Mouse (Mus musculus): Measurements from ENCODE around the gene Gps1. TPM values are rescaled to one million over a fixed set of nuclear protein-coding genes. Genes with fewer than 3 reads are reported as not detected.

The Gps1 gene
- polyA plus RNA-seq, 1 experiment from 2014 or later = 208 TPM

DNA sequence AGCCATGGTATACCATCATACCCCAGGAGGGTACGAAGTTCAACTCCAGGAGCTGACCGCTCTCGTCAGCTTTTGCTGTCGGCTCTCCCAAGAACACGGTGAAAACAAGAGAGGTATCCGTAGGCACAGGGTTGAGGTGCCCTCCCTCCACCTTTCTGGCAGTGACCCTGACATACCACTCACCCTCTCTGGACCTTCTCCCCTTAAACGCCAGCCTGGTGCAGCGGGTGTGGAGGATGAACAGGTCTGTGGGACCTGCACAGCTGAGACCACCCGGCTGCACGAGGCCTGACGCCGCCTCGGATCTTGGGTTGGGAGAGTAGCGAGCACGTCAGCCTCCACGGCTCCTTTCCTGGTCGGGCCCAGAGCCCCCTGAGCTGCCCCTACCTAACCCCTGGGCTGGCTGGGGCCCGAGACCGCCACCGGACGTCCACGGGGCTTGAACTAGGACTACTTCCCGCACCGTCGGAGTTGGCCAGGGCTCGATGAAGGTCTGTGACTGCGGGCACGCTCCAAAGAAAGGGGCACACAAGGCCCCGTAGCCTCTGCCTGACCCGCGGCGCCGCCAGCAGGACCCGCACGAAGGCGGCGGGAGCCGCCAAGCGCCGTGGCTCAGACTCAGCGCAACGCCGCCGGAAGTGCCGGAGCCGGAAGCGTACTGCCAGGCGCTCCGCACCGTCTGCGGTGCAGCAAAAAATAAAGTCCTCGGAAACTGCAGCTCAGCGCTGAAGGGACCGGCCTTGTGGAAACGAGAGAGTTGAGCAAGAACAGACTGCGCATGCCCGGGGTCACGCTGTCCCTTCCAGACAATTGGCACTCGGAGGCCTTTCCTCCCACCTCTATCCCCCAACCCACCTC is 11.9 kb downstream of the Gps1 start, which contains the start of gene Dus1l:
Gene Dus1l, minus strand, starts transcription at position 648 of the 858 bp plus-strand sequence.
- DNase-seq (ENCODE audit: low spot score) = peak; percentile 97
- Histone ChIP-seq H3K4me3 (peak within 1 kb of the TSS; percentile 80), H3K36me3 (peaks cover 38% of the 10 kb centered on the region), H3K4me1 (peaks cover 24% of the 10 kb centered on the region), H3K27ac (peak within 1 kb of the TSS; percentile 91), H3K27me3 (ENCODE audit: insufficient read depth, poor library complexity, severe bottlenecking) (no peaks in the 10 kb centered on the region), H3K9me3 (no peaks in the 10 kb centered on the region)
- WGBS = 2% methylated on average over 59 of the region's 59 CpGs

DNA sequence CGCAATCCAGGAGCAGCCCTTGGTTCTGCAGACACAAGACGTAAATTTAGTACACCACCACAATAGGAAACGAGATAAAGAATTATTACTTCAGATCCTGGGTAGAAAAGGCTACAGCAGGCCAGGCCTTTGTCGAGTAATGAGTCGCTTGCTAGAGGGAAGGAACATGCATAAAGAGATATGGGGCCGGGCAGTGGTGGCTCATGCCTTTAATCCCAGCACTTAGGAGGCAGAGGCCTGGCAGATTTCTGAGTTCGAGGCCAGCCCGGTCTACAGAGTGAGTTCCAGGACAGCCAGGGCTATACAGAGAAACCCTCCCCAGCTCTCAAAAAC is 12.5 kb downstream of the Gps1 start:
- 27% methylated on average over 8 of the region's 8 CpGs for WGBS
- peak overlapping the region; percentile 80 for H3K4me3 ChIP-seq
- H3K9me3 ChIP-seq = no peaks in the 10 kb centered on the region
- DNase-seq (ENCODE audit: low spot score) = no peak
- no peaks in the 10 kb centered on the region for H3K27me3 ChIP-seq (ENCODE audit: insufficient read depth, poor library complexity, severe bottlenecking)
- H3K27ac ChIP-seq = peak overlapping the region; percentile 91
- H3K36me3 ChIP-seq = peaks cover 33% of the 10 kb centered on the region
- peaks cover 24% of the 10 kb centered on the region for H3K4me1 ChIP-seq

DNA sequence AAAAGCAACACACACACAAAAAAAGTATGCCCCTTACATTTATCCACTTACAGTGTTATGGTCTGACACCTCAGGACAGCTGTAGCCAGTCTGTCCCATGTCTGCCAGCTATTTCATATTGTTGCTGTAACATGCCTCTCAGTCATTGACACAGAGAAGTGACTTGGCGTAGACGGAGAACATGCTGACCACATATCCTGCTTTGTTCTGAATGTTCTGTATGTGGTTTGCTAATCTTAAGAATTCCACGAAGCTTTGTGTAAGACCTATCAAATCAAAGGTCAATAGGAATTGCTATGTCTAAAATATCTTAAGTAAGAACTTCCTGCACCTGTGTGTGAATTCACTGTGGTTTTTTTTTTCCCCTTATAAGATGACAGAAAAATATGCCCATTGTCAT is 14.2 kb downstream of the Gps1 start:
- Histone ChIP-seq H3K27me3 (ENCODE audit: insufficient read depth, poor library complexity, severe bottlenecking) (no peaks in the 10 kb centered on the region), H3K4me1 (peaks cover 24% of the 10 kb centered on the region), H3K27ac (no peak overlapping the region), H3K9me3 (no peaks in the 10 kb centered on the region), H3K4me3 (no peak overlapping the region), H3K36me3 (peaks cover 16% of the 10 kb centered on the region)
- DNase-seq (ENCODE audit: low spot score) = no peak
- 75% methylated on average over 3 of the region's 3 CpGs for WGBS

DNA sequence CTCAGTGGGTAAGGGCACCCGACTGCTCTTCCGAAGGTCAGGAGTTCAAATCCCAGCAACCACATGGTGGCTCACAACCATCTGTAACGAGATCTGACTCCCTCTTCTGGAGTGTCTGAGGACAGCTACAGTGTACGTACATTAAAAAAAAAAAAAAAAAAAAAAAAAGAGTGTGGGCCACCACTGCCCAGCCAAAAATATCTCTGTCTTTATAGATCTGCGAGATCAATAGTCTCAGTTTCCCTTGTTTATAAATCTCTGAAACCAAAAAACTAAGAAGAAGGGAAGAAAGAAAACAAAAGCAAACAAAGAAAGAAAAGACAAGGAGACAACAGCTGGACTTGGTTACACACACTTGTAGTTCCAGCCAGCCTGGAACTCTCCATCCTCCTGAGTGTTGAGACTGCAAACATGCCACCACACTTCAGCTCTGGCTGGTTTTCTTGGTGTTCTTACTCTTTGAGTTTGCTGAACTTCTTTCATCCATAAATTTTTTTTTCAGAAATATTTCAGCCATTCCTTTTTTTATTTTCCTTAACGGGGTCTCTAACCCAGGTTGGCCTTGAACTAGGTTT is 15.3 kb downstream of the Gps1 start:
- Histone ChIP-seq H3K4me3 (no peak overlapping the region), H3K36me3 (peaks cover 4% of the 10 kb centered on the region), H3K27me3 (ENCODE audit: insufficient read depth, poor library complexity, severe bottlenecking) (no peaks in the 10 kb centered on the region), H3K9me3 (no peaks in the 10 kb centered on the region), H3K4me1 (peaks cover 24% of the 10 kb centered on the region), H3K27ac (peak overlapping the region; percentile 65; the same call in 1 of the 2 replicates)
- WGBS = 63% methylated on average over 6 of the region's 6 CpGs
- no peak for DNase-seq (ENCODE audit: low spot score)

DNA sequence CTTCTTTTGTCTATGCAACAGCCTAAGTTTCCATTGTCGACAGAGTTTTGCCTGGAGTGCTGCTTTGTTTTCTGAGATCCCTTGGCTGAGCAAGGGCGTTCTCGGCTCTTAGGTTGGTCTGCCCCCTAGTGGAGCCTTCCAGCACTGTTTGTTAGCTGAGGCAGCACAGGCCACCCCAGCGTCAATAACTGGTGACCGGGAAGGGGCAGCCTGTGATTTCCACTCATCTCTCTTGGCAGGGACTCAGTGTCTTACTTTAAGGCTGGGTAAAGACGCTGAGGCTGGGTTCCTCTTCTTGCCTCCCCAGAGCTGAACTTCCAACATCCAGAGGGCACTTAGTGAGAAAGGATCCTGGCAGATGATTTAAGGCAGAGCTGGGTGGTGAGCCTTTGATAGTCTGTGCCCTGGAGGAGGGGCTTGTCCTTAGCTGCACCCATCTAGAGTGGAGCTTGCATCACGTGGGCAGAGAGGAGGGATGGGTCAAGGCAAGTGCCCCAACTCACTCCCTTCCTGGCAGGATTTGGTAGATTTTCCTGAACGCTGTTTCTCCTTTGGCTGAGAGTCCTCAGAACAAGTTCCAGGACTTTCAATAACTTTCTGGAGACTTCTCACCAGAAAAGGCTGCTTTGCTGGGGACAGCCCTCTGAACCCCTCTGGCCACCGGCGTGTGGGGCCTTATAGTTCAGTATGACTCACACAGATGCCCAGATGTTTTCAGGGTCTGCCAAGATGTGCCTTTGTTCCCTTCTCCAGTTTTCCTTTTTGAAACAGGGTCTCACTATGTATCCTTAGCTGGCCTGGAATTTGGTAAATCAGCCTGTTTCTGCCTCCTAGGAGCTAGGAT is 16.2 kb downstream of the Gps1 start:
- DNase-seq (ENCODE audit: low spot score) = peak; percentile 91
- Histone ChIP-seq H3K4me1 (peaks cover 17% of the 10 kb centered on the region), H3K9me3 (no peaks in the 10 kb centered on the region), H3K27ac (peak overlapping the region; percentile 65), H3K4me3 (peak overlapping the region; percentile 19; the same call in 1 of the 2 replicates), H3K36me3 (peaks cover 2% of the 10 kb centered on the region; the same call in 1 of the 2 replicates), H3K27me3 (ENCODE audit: insufficient read depth, poor library complexity, severe bottlenecking) (no peaks in the 10 kb centered on the region)
- WGBS = 11% methylated on average over 10 of the region's 10 CpGs

DNA sequence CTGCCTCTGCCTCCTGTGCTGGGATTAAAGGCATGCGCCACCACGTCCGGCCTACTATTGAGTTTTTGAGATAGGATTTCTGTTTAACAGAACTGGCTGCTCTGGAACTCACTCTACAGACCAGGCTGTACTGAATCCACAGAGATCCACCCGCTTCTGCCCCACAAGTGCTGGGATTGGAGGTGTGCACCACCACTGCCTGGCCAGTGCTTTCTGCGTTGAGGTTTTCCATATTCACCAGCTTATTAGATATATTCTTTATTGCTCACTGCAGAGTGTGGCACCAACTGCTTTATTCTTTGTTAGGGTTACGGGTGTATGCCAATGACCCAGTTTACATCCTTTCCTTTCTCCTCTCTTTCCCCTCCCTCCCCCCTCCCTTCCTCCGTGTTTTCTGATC is 20.2 kb downstream of the Gps1 start:
- no peak for DNase-seq (ENCODE audit: low spot score)

DNA sequence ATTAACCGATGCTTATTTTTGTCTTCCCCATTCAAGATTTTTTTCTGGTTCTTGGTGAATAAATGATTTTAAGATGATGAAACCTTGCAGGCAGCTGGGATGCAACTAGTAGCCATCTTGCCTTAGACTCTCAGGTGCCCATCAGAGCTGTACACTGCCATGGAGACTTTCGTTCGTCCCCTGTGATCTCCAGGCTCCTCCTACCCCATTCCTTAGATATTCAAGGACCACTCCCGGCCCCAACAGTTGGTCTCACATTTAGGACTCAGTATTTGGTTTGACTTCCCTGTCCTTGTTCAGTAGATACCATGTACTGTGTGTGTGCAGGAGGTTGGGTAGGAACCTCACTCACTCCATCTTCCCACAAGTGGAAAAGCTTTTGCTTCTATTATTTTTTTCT is 20.7 kb downstream of the Gps1 start:
- Histone ChIP-seq H3K36me3 (peaks cover 47% of the 10 kb centered on the region), H3K4me3 (no peak overlapping the region), H3K4me1 (peaks cover 8% of the 10 kb centered on the region), H3K27ac (no peak overlapping the region), H3K9me3 (no peaks in the 10 kb centered on the region), H3K27me3 (ENCODE audit: insufficient read depth, poor library complexity, severe bottlenecking) (no peaks in the 10 kb centered on the region)
- no peak for DNase-seq (ENCODE audit: low spot score)
- 63% methylated on average over 4 of the region's 4 CpGs for WGBS

More for the DNA sequence above, 20.2 kb downstream of the Gps1 start:
- WGBS = 81% methylated on average over 7 of the region's 7 CpGs
- H3K27me3 ChIP-seq (ENCODE audit: insufficient read depth, poor library complexity, severe bottlenecking) = no peaks in the 10 kb centered on the region
- H3K27ac ChIP-seq = no peak overlapping the region
- H3K36me3 ChIP-seq = peaks cover 42% of the 10 kb centered on the region
- no peaks in the 10 kb centered on the region for H3K9me3 ChIP-seq
- peaks cover 8% of the 10 kb centered on the region for H3K4me1 ChIP-seq
- H3K4me3 ChIP-seq = no peak overlapping the region

DNA sequence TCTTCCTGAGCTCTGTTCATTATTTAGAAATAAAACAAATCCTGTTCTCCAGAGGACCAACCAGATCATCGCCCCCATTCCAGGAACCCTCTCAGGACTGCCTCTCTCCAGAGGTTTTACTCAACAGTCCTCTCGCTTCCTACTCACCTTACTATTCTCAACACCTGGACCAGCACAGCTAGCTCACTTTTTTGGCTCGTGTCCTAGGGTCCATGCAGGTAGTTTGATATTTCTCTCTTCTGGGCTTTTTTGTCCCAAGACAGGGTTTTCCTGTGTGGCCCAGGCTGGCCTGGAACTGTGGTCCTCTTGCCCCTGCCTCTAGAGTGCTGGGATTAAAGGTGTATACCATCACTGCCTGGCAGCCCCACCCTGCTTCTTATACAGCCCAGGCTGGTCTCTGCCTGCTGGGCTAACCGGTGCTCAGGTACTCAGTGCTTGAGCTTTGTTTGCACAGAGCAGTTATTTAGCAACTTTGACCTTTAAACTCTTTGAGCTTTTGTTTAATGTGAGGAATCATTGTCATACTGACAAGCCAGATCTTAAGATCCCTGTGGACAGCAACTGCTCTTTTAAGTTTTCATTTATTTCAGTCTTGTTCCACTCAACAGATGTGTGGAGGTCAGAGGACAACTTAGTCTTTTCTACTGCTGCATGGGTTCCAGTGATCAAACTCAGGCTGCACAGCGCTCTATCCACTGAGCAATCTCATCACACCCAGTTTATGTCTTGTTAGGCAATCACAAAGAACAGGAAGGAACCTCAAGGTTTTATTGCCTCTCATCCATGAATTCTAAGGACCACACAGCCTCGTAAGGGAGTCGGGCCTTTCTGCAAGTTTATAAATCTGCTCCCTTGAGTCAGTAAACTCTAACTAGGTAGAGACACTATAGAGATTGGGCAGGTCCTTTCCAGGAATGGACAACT is 21.6 kb downstream of the Gps1 start:
- 91% methylated on average over 7 of the region's 7 CpGs for WGBS
- peaks cover 55% of the 10 kb centered on the region for H3K36me3 ChIP-seq
- no peaks in the 10 kb centered on the region for H3K27me3 ChIP-seq (ENCODE audit: insufficient read depth, poor library complexity, severe bottlenecking)
- peaks cover 1% of the 10 kb centered on the region for H3K4me1 ChIP-seq
- DNase-seq (ENCODE audit: low spot score) = no peak
- no peak overlapping the region for H3K4me3 ChIP-seq
- no peak overlapping the region for H3K27ac ChIP-seq
- no peaks in the 10 kb centered on the region for H3K9me3 ChIP-seq

DNA sequence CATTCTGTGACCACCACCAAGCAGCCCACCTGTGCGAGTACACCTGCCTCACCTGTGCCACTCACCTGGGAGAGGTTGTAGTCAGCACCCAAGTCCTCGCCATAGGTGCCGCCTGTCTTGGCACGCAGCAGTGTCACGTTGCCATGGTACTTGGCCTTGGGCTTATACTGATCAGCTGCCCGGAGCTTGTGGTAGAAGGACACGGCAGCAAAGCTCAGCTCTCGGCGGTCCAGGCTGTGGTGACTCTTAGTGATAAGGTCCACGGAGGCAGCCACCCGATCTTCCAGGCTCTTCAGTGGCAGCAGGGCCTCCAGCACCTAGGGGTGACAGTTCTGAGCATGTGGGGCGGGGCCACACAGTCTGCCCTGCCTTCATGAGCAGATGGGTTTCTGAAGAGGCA is 23.9 kb downstream of the Gps1 start:
- H3K4me1 ChIP-seq = no peaks in the 10 kb centered on the region
- no peak for DNase-seq (ENCODE audit: low spot score)
- H3K9me3 ChIP-seq = no peaks in the 10 kb centered on the region
- H3K27ac ChIP-seq = no peak overlapping the region
- WGBS = 87% methylated on average over 12 of the region's 12 CpGs
- no peaks in the 10 kb centered on the region for H3K27me3 ChIP-seq (ENCODE audit: insufficient read depth, poor library complexity, severe bottlenecking)
- H3K36me3 ChIP-seq = peaks cover 79% of the 10 kb centered on the region
- H3K4me3 ChIP-seq = no peak overlapping the region

DNA sequence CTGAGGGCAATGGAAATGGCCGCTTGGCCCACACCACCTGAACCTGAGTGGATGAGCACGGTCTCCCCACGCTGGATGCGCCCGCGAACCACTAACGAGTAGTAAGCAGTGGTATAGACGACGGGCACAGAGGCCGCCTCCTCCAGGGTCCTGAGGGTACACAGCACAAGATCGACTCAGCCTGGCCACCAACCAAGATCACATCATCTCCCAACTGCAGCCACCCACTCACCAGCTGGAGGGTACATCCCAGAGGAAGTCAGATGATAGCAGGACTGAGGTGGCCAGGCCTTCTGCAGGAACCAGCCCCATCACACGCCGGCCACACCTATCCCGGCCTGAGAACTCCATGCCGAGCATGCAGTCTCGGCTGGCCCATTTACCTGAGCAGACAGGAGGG is 28.0 kb downstream of the Gps1 start:
- H3K27me3 ChIP-seq (ENCODE audit: insufficient read depth, poor library complexity, severe bottlenecking) = no peaks in the 10 kb centered on the region
- no peak overlapping the region for H3K4me3 ChIP-seq
- H3K36me3 ChIP-seq = peaks cover 100% of the 10 kb centered on the region
- H3K9me3 ChIP-seq = no peaks in the 10 kb centered on the region
- H3K4me1 ChIP-seq = no peaks in the 10 kb centered on the region
- no peak for DNase-seq (ENCODE audit: low spot score)
- 95% methylated on average over 16 of the region's 16 CpGs for WGBS
- H3K27ac ChIP-seq = no peak overlapping the region

DNA sequence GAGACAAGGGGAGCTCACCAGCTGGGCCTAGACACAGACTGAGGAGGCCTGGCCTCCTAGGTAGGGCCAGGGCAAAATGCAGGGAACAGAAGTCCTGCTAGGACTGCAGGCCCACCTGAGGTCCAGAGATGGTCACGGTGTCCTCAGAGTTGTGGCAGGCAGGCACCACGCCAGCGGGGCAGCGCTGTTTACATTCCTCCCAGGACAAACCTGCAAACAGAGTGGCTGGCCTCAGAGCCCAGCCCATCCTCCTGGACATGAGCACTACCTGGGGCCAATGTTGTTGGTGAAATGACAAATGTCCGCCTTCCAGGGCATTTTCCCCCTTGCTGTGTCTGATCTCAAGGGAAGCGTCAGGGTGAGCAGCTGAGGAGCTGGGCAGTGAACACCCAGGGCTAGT is 33.3 kb downstream of the Gps1 start:
- no peak for DNase-seq (ENCODE audit: low spot score)
- Histone ChIP-seq H3K27ac (no peak overlapping the region), H3K9me3 (no peaks in the 10 kb centered on the region), H3K4me1 (peaks cover 19% of the 10 kb centered on the region), H3K36me3 (peaks cover 100% of the 10 kb centered on the region), H3K27me3 (ENCODE audit: insufficient read depth, poor library complexity, severe bottlenecking) (no peaks in the 10 kb centered on the region), H3K4me3 (no peak overlapping the region)
- 96% methylated on average over 6 of the region's 6 CpGs for WGBS

DNA sequence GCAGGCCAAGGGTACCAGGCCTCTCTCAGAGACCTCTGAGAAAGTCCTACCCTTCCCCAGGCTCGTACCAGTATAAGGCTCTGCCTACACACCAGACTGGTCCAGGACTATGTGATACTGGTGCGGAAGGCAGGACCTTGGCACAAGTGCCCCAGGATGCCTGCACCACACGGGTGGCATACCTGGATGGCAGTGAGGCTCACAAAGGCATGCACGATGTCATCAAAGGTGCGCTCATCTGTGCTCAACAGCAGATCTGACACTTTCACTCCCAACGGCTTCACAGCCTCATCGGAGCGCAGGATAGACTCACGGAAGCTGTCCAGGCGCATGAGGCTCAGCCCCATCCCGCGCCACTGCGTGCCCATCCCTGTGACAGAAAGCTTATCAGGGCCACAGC is 34.2 kb downstream of the Gps1 start:
- WGBS = 95% methylated on average over 13 of the region's 13 CpGs

More for the DNA sequence above, 34.2 kb downstream of the Gps1 start:
- Histone ChIP-seq H3K27me3 (ENCODE audit: insufficient read depth, poor library complexity, severe bottlenecking) (no peaks in the 10 kb centered on the region), H3K4me1 (peaks cover 25% of the 10 kb centered on the region), H3K4me3 (no peak overlapping the region), H3K36me3 (peaks cover 92% of the 10 kb centered on the region), H3K27ac (no peak overlapping the region), H3K9me3 (no peaks in the 10 kb centered on the region)
- no peak for DNase-seq (ENCODE audit: low spot score)
